Mouse (Mus musculus): ENCODE data around the gene Mpdu1. TPM values are rescaled to one million over a fixed set of nuclear protein-coding genes. Genes with fewer than 3 reads are reported as not detected.
"Not testable (repeated sequence)": the region's sequence is repeated elsewhere in the genome, so short reads cannot be mapped to it uniquely, and the experiment has no call there.

Gene Mpdu1
- total RNA-seq, 2 experiments from 2014 or later, result 15.6 to 19.6 TPM

DNA sequence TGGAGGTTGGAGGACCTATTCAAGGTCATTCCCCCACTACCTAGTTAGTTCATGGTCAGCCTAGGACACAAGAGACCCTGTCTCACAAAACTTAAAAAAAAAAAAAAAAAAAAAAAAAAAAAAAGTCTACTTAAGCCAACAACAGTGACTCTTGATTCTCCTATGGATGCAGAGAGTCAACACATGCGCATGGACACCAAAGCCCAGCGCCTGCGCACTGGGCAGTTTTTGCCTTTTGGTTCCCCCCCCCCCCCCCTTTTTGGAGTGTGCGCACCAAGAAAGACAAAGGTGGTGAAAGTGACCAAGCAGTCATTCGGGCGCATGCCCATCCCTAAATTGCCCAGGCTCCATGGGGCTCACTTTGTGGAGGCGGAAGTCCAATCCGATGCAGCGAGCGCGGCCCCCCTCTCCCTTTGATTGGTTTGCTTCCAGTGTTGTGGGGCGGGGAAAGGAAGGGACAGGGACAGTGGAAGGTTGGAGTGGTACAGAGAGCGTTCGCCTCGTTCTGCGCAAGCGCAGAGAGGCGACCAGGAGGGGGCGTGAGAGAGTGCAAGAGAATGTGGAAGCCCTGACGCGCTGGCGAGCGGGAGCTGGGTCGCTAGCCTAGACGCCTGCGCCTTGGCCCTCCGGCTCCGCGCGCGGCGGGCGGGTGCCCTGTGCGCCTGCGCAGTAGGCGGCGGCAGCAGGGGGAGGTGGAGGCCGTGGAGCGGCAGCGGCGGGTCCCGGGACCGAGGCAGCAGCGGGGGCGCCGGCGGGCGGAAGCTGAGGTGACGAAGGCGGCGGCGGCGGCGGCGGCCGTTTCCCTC lies 30.0 kb downstream of the Mpdu1 start, which contains the start of gene Fxr2:
Gene Fxr2, plus strand, starts transcription at position 707 of the 806 bp plus-strand sequence.
- ATAC-seq (replicated peaks; ENCODE audit: low FRiP score, poor library complexity, severe bottlenecking), result peak; percentile 87

DNA sequence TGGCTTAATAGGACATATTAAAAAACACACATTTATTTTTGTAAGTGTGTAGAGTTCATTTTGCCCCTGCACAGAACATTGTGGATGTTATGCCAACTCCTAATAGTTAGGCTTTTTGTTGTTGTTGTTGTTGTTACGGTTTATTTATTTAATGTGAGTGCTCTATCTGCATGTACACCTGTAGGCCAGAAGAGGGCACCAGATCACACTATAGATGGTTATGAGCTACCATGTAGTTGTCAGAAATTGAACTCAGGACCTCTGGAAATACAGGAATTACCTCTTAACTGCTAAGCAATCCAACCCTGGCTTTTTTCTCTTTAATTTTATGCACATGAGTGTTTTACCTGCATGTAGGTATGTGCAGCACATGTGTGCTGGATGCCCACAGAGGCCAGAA lies 32.6 kb downstream of the Mpdu1 start:
- ATAC-seq (replicated peaks; ENCODE audit: low FRiP score, poor library complexity, severe bottlenecking), result no peak

DNA sequence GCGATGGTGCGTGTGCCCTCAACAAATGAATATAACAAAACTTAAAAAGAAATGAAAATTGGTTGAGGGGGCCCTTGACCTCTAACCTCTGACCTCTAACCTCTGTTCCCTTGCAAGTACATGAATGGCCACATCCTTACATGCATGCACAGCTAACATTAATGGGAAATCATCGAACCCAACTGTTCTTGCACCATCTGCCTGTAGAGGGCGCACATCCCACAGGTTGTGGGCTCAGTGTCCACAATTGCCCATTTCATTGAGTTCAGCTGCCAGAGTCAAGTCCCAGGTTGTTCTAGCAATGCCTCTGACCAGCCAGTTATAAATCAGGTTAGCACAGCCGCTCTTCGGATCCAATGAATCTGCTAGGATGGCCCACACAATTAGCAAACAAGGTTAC lies 34.2 kb downstream of the Mpdu1 start:
- peak; percentile 64 for ATAC-seq (replicated peaks; ENCODE audit: low FRiP score, poor library complexity, severe bottlenecking)

GRCm38 (mm10) chr11:69624339-69624738 lies 38.1 kb downstream of the Mpdu1 start:
- ATAC-seq (replicated peaks; ENCODE audit: low FRiP score, poor library complexity, severe bottlenecking), result not testable (repeated sequence)

- no peak for ATAC-seq (replicated peaks; ENCODE audit: low FRiP score, poor library complexity, severe bottlenecking)
Measured at GRCm38 (mm10) chr11:69623006-69623405, 39.4 kb downstream of the Mpdu1 start.

DNA sequence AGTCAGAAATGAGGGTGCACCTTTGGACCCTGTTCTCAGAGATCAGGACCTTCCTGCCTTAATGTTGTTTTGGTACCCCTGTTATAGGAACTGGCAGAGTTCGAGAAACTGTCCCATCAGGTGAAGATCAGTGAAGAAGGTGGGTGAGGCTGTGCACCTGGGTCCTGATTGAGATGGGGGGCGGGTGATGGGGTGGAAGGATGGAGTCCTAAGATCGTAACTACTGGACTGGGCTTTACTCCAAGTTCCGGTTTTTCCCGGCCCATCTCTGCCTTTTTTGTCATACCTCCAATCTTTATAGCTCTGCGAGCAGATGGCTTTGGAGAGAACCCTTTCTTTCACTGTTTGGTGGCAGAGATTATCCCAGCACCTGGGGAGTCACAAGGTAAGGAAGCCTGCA lies 40.0 kb downstream of the Mpdu1 start:
- no peak for ATAC-seq (replicated peaks; ENCODE audit: low FRiP score, poor library complexity, severe bottlenecking)

GRCm38 (mm10) chr11:69621571-69622268 lies 40.7 kb downstream of the Mpdu1 start, which contains the start of gene Sat2:
Gene Sat2 (plus strand): TSS chr11:69622024.
- ATAC-seq (replicated peaks; ENCODE audit: low FRiP score, poor library complexity, severe bottlenecking), result no peak; the same call in 1 of the 2 replicates

DNA sequence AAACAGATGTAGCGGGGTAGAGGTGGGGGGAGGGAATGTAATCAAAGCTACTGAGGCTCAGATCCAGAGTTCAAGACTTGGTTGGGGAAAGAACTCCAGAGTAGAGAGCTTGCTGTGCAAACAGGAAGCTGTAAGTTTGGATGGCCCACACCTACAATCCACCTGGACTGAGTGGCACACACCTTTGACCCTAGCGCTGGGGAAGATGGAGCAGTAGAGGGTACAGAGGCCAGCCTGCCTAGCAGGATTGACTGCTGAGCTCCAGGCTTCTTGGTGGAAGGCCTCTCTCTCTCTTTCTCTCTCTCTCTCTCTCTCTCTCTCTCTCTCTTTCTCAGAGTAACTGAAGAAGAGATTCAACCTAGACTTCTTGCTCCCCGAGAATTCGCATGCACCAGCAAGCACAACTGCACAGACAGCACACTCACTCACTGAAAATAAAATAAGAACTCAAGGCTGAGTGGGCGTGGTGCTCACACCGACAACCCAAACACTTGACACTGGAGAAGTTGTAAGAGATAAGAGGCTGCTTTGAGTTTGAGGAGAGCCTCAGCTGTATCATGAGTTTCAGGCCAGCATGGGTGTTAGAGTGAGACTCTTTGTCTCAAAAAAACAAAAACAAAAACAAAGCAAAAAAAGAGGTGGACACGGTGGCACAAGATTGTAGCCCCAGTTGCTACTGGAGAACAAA lies 41.9 kb downstream of the Mpdu1 start:
- peak; percentile 61 for ATAC-seq (replicated peaks; ENCODE audit: low FRiP score, poor library complexity, severe bottlenecking)

DNA sequence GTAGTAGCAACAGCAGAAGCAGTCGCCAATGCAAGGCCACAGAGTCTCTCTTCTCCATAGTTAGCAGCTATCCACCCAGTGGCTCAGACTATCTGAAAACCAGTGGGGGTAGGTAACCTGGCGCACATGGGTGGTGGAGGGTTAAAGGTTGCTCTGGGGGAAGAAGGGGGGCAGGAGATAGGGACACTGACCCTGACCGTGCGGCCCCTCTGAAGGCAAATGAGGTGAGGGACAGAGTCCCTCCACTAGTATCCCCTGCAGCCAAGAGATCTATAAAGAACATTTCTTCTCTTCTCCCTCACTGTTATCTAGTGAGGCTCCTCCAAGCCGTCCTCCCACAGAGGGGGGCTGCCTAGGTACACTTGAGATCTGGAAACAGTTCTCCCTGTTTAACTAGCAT lies 44.6 kb downstream of the Mpdu1 start, which contains the start of gene Shbg:
Gene Shbg, minus strand, starts transcription at position 101 of the 400 bp plus-strand sequence.
- no peak for ATAC-seq (replicated peaks; ENCODE audit: low FRiP score, poor library complexity, severe bottlenecking)

GRCm38 (mm10) chr11:69616781-69617180 lies 45.7 kb downstream of the Mpdu1 start:
- no peak for ATAC-seq (replicated peaks; ENCODE audit: low FRiP score, poor library complexity, severe bottlenecking)

- not testable (repeated sequence) for ATAC-seq (replicated peaks; ENCODE audit: low FRiP score, poor library complexity, severe bottlenecking)
Measured at GRCm38 (mm10) chr11:69614257-69614588, 48.2 kb downstream of the Mpdu1 start.

DNA sequence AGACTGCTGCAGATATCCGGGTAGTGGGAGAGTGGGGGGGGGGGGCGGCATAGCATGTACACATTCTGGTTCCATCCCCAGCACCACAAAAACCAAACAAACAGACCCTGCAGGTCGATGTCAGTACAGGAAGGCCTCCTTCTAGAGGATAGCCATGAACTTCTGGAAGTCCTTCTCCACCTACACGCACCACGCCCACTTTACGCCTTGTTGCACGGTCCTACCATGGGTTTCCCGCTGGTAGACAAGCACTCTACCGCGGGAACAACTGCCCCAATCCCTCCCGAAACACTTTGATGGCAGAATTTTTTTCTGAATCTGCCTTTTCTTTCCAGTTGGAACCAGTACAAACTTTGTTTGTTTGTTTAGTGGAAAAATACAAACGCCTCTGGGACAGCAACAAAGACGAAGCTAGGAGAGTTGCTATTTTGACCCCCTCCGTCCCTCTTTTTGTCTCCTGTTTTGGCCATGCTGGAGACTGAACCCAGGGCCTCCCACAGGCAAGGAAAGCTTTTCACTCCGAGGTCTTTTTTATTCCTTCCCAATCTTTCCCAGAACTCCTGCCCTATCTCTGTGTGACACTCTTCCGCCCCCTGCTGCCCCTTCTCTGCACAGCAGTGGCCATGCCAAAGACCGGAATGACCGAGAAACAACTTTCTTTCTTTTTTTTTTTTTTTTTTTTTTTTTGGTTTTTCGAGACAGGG lies 48.7 kb downstream of the Mpdu1 start:
- peak; percentile 84 for ATAC-seq (replicated peaks; ENCODE audit: low FRiP score, poor library complexity, severe bottlenecking)

GRCm38 (mm10) chr11:69610899-69611298 lies 51.5 kb downstream of the Mpdu1 start:
- ATAC-seq (replicated peaks; ENCODE audit: low FRiP score, poor library complexity, severe bottlenecking), result no peak

GRCm38 (mm10) chr11:69609416-69609815 lies 53.0 kb downstream of the Mpdu1 start:
- no peak for ATAC-seq (replicated peaks; ENCODE audit: low FRiP score, poor library complexity, severe bottlenecking)

GRCm38 (mm10) chr11:69608525-69608924 lies 53.9 kb downstream of the Mpdu1 start:
- no peak for ATAC-seq (replicated peaks; ENCODE audit: low FRiP score, poor library complexity, severe bottlenecking)

DNA sequence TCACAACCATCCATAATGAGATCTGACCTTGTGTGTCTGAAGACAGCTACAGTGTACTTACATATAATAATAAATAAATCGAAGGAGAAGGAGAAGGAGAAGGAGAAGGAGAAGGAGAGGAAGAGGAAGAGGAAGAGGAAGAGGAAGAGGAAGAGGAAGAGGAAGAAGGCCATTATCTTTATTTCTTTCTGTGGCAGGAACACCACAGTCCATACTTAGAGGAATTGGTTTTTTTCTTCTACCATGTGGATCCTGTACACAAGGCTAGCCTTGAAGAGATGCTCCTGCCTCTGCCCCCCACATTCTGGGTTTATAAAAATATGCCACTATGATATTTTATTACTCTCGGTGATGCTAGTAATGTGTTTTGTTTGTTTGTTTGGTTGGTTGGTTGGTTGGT lies 55.6 kb downstream of the Mpdu1 start:
- ATAC-seq (replicated peaks; ENCODE audit: low FRiP score, poor library complexity, severe bottlenecking), result no peak
